Mouse (Mus musculus) lung, postnatal 0 days (tissue): ENCODE measurements at regions not wholly inside any gene's neighbourhood (a gene's known extent, or its start where the extent isn't known, plus 50 kb on each side); places are given as distances from the start of the nearest gene placed in this dataset.

Experiments used
- CTCF ChIP-seq: IDR thresholded peaks from 2 replicates; pipeline ENCODE4 v1.5.1; 2016; ENCODE audit warnings: antibody characterized with exemption, mild to moderate bottlenecking
- EP300 ChIP-seq: IDR thresholded peaks from 2 replicates; pipeline ENCODE4 v1.6.1; 2016; ENCODE audit warnings: antibody characterized with exemption, mild to moderate bottlenecking, control low read depth

GRCm38 (mm10) chr6:66271414-66272206, 263.6 kb upstream of the Mad2l1 start:
- TF ChIP-seq CTCF (no peak), EP300 (peak; percentile 88)
